Mouse (Mus musculus): Measurements from ENCODE around the gene Gm20449. TPM values are rescaled to one million over a fixed set of nuclear protein-coding genes. Genes with fewer than 3 reads are reported as not detected.
"Not testable (repeated sequence)": the region's sequence is repeated elsewhere in the genome, so short reads cannot be mapped to it uniquely, and the experiment has no call there.

The Gm20449 gene
- under 1 TPM; 0.10 to 0.33 TPM for total RNA-seq (2021)
- long read RNA-seq, experiment 1 = 0 reads
- long read RNA-seq, experiment 2, partial matches to known transcripts = 0 of 1 reads
- long read RNA-seq, experiment 2, other reads (novel, unspliced or antisense) = 1 of 1 reads

- TF ChIP-seq CTCF (conservative IDR thresholded peaks at IDR 0.05) = peak; percentile 33; the same call in 1 of the 2 replicates
- H3K27ac ChIP-seq = peak within 1 kb of the TSS; percentile 86
- peak within 1 kb of the TSS; percentile 80 for H3K4me3 ChIP-seq
- DNase-seq (ENCODE audit: low spot score in 2 of 2) = peak; percentile 99
These were observed at the start of gene Gm20449, which contains the start of gene AW146154 for GRCm38 (mm10) chr7:41499389-41500049. Gene Gm20449, minus strand, starts transcription at chr7:41499417. Gene AW146154, minus strand, starts transcription at chr7:41499890.

GRCm38 (mm10) chr7:41512672-41513071 lies 13.5 kb upstream of the Gm20449 start:
- H3K27ac ChIP-seq = no peak overlapping the region
- no peak overlapping the region for H3K4me3 ChIP-seq
- no peak for DNase-seq (ENCODE audit: low spot score in 2 of 2)
- no peak for TF ChIP-seq CTCF (conservative IDR thresholded peaks at IDR 0.05)

GRCm38 (mm10) chr7:41512207-41512606 lies 13.0 kb upstream of the Gm20449 start:
- TF ChIP-seq CTCF (conservative IDR thresholded peaks at IDR 0.05) = no peak
- H3K27ac ChIP-seq = no peak overlapping the region
- DNase-seq (ENCODE audit: low spot score in 2 of 2) = no peak
- H3K4me3 ChIP-seq = no peak overlapping the region

DNA sequence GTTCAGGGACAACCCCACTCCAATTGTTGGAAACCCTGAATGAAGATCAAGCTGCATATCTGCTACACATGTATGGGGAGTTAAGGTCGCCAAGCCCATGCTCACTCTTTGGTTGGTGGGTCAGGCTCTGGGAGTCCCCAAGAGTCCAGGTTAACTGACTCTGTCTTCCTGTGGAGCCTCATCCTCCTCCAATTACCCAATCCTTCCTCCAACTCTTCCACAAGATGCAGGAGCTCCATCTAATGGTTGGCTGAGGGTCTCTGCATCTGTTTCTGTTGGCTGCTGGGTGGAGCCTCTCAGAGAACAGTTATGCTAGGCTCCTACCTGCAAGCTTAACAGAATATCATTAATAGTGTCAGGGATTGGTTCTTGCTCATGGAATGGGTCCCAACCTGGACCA lies 3.2 kb upstream of the Gm20449 start:
- DNase-seq (ENCODE audit: low spot score in 2 of 2) = no peak
- no peak overlapping the region for H3K4me3 ChIP-seq
- peak; percentile 31 for TF ChIP-seq CTCF (conservative IDR thresholded peaks at IDR 0.05)
- no peak overlapping the region for H3K27ac ChIP-seq

DNA sequence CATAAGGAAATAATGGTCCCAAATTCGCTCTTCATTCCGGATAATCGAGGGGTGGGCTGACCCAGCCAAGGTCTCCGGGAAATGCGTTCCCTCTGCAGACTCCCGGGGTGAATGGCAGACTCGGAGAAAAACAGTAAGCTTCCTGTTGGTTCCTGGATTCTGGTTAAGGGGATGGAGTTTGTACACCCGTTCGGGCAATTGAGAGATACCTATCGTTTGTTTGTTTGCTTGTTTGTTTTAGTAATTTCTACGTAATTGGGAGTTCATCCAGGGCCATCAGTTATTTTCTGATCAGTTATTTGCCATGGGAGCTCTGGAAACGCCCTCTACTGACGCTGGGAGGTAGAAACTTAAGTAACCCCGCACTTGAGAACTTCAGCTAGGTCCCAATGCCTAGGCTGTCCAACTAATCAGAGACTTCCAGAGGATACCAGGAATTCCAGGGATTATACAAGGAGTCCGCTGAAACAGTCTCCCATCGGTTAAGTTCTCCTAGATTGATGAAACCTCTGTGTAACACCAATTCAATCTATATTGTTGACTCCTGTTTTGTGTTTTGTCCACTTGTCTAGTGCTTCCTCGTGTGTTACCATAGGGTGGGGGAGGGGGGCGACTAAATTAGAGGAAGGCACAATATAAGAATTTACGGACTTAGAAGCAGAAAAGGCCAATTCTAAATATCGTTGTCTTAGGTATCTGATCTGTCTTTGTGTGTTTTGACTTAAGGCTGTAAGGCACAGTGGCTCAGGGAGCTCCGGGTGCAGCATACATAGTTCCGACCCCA lies 1.1 kb upstream of the Gm20449 start:
- TF ChIP-seq CTCF (conservative IDR thresholded peaks at IDR 0.05) = peak; percentile 81
- Histone ChIP-seq H3K4me3 (peak overlapping the region; percentile 80), H3K27ac (peak overlapping the region; percentile 86)
- DNase-seq (ENCODE audit: low spot score in 2 of 2) = peak; percentile 54 to 77

DNA sequence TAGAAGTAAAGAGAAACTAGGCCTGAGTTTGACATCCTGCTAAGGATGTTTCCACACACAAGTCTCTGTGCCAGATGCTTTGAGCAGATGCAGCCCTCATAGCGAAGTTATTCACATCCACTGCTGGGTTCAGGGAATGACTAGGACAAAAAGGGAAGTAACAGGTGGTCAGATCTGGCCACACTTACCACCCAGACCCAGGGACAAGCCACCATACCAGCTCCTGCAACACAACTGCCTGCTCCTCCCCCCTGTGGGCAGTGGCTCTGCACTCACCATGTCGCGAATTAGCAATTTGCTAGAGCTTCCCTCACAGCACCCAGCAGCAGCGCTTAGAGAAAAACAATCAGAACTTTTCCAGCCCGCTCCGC lies 214 bp downstream of the Gm20449 start:
- DNase-seq (ENCODE audit: low spot score in 2 of 2) = not testable (repeated sequence)
- H3K4me3 ChIP-seq = peak overlapping the region; percentile 80
- peak overlapping the region; percentile 86 for H3K27ac ChIP-seq

- peak overlapping the region; percentile 86; the same call in 1 of the 2 replicates for H3K27ac ChIP-seq
- not testable (repeated sequence) for DNase-seq (ENCODE audit: low spot score in 2 of 2)
- peak overlapping the region; percentile 80 for H3K4me3 ChIP-seq
These were observed 753 bp downstream of the Gm20449 start for GRCm38 (mm10) chr7:41498464-41498863.

DNA sequence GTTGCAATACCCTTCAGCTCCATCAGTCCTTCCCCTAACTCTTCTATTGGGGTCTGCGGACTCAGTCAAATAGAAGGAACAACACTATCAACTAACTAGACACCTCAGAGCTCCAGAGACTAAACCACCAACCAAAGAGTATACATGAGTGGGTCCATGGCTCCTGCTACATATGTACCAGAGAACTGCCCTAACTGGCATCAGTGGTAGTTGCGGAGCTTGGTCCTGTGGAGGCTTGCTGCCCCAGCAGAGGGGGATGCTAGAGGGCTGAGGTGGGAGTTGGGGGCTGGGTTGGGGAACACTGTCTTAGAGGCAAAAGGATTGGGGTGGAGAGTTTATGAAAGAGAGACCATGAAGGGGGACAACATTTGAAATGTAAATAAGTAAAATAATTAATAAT lies 1.3 kb downstream of the Gm20449 start:
- Histone ChIP-seq H3K4me3 (no peak overlapping the region), H3K27ac (no peak overlapping the region)
- no peak for TF ChIP-seq CTCF (conservative IDR thresholded peaks at IDR 0.05)
- DNase-seq (ENCODE audit: low spot score in 2 of 2) = no peak

- Histone ChIP-seq H3K27ac (no peak overlapping the region), H3K4me3 (no peak overlapping the region)
- no peak for TF ChIP-seq CTCF (conservative IDR thresholded peaks at IDR 0.05)
- no peak for DNase-seq (ENCODE audit: low spot score in 2 of 2)
These were observed 47.4 kb downstream of the Gm20449 start for GRCm38 (mm10) chr7:41451864-41452263.

DNA sequence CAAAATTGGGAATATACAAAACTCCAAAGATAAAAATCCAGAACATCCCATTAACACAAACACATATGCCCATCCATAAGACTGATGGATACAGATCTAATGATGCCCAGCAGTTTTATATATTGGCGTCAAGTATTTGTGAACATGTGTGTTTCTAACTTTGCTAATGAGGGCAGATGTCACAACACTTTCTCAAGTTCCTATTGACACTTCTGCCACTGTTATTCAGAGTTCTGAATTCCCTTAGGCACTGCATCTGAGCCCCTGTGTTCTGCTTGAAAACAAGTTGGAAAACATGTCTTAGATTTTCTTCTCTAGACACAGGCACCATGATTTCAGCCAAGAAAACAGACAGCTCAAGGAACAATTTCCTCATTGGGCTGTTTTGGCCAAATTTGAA lies 50.6 kb downstream of the Gm20449 start, which contains the start of gene Vmn2r57:
Gene Vmn2r57 (minus strand): TSS at position 101 of the 400 bp plus-strand sequence.
- H3K4me3 ChIP-seq; H3K27ac ChIP-seq; DNase-seq (ENCODE audit: low spot score in 2 of 2): not testable (repeated sequence)

DNA sequence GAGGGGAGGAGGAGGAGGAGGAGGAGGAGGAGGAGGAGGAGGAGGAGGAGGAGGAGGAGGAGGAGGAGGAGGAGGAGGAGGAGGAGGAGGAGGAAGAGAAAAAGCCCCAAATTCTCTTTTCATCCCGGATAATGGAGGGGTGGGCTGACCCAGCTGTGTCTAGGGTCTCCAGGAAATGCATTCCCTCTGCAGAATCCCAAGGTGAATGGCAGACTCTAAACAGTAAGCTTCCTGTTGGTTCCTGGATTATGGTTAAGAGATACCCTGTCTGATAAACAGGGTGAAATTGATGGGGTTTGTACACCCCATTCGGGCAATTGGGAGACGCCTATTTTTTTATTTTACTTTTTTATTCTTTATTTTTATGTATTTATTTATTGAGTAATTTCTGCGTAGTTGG lies 105.1 kb downstream of the Gm20449 start:
- Histone ChIP-seq H3K4me3 (peak overlapping the region; percentile 40; the same call in 1 of the 2 replicates), H3K27ac (no peak overlapping the region)
- no peak for TF ChIP-seq CTCF (conservative IDR thresholded peaks at IDR 0.05)
- no peak for DNase-seq (ENCODE audit: low spot score in 2 of 2)

DNA sequence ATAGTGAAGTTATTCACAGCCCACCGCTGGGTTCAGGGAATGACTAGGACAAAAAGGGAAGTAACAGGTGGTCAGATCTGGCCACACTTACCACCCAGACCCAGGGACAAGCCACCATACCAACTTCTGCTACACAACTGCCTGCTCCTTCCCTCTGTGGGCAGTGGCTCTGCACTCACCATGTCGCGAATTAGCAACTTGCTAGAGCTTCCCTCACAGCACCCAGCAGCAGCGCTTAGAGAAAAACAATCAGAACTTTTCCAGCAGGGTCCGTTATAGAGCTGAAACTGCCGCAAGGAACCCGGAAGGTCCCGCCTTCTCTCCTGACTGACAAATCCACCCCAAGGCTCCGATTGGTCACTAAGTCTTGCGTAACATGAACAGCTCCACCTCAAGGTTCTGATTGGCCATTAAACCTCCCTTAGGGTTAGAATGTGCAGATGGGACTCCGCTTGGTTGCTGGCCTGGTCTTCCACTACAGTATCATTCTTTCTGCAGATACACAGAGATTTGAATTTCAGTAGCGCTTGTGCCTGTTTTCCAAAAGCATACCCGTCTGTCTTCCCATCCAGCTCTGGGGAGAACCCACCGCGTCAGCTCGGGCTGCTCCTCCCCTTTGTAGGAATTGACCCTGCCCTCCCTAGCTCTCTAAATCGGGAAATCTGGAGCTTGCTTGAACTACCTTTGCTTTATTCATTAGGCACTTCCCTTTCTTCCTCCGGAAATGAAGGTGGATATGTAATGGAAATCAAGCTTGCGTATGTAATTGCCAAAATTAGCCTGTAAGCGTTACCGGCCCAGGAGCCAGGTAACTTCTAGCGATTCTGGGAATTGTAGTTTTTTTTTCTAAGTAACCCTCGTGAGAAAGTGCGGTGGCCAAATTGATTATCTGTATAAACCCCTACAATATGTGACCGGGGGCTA lies 105.9 kb downstream of the Gm20449 start, which contains the start of gene AI987944:
Gene AI987944 (minus strand): TSS at position 332 of the 924 bp plus-strand sequence.
- no peak; the same call in none of the 2 replicates for TF ChIP-seq CTCF (conservative IDR thresholded peaks at IDR 0.05)
- peak; percentile 79 to 91 for DNase-seq (ENCODE audit: low spot score in 2 of 2)
- Histone ChIP-seq H3K27ac (peak within 1 kb of the TSS; percentile 98), H3K4me3 (peak within 1 kb of the TSS; percentile 88)

Other genes with a start within 250 kb of the Gm20449 start
- 10 to 100 TPM; 12.4 to 13.0 TPM for gene AI987944, start 106.0 kb downstream of the Gm20449 start, total RNA-seq (2021)
- gene Vmn2r57, start 50.7 kb downstream of the Gm20449 start, total RNA-seq (2021) = under 1 TPM; 0.33 to 0.39 TPM
- 10 to 100 TPM in 1 of 2 experiments, 1 to 10 TPM in 1; 9.9 to 13.5 TPM for gene AW146154, start 473 bp upstream of the Gm20449 start, total RNA-seq (2021)
- not detected for gene Gm6871, start 74.2 kb upstream of the Gm20449 start, total RNA-seq (2021)
- 10 to 100 TPM; 33.8 to 36.3 TPM for gene 2610021A01Rik, start 99.8 kb upstream of the Gm20449 start, total RNA-seq (2021)
- 10 to 100 TPM; 32.2 to 36.0 TPM for gene Zfp788, start 133.8 kb upstream of the Gm20449 start, total RNA-seq (2021)

Data from layer of hippocampus, adult 2 months (tissue).